Mouse (Mus musculus) macrophage (primary cell): Measurements from ENCODE around the gene Mmp23. TPM values are rescaled to one million over a fixed set of nuclear protein-coding genes. Genes with fewer than 3 reads are reported as not detected.

Experiments used
- H3K27ac ChIP-seq: fragments of 350-480 bp; formaldehyde crosslinking; 2 replicates; pipeline ENCODE4 v1.9.0; 2021
- H3K36me3 ChIP-seq: fragments of 350-480 bp; formaldehyde crosslinking; 2 replicates; pipeline ENCODE4 v1.9.0; 2021; ENCODE audit errors: inconsistent target
- H3K4me3 ChIP-seq: fragments of 350-480 bp; formaldehyde crosslinking; 2 replicates; pipeline ENCODE4 v1.9.0; 2021; ENCODE audit errors: inconsistent target
- H3K79me2 ChIP-seq: fragments of 350-480 bp; formaldehyde crosslinking; 2 replicates; pipeline ENCODE4 v1.9.0; 2021; ENCODE audit errors: inconsistent target
- whole genome bisulfite sequencing: methylation state at CpG from one replicate; pipeline ENCODE4 v1.1.7; 2026; ENCODE audit warnings: inconsistent platforms; ENCODE audit not compliant: missing documents; 5-methylcytosine and 5-hydroxymethylcytosine counted together
- polyA plus RNA-seq: library from polyadenylated mRNA; stranded (reverse); fragments of 250-400 nt; gene quantifications from 3 replicates; pipeline ENCODE4 v1.2.4, GENCODE M21; 2018; ENCODE audit warnings: inconsistent platforms

The Mmp23 gene
- polyA plus RNA-seq, 1 experiment from 2014 or later = not detected

DNA sequence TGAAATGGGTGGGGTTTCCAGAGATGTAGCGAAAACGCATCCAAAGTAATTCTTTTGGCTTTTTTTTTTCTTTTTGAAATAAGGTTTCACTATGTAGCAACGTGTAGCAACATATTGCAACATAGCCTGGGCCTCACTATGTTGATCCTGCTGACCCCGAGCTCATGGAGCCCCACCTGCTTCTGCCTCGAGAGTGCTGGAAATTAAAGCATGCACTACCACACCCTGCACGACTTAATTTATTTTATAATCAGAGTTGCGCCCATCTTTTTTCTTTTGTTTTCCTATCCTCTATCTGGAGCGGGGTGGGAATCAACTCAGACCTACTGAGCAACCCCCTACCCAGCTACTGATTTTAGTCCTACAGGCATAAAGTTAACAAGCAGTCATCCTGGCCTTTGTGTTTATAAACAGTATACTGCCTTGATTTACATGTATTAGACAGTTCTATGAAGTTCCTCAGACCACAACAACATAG, 16.5 kb upstream of the Mmp23 start:
- peaks cover 8% of the 10 kb centered on the region; the same call in 1 of the 2 replicates for H3K79me2 ChIP-seq
- no peaks in the 10 kb centered on the region; the same call in 1 of the 2 replicates for H3K36me3 ChIP-seq
- peak overlapping the region; percentile 81 for H3K27ac ChIP-seq
- H3K4me3 ChIP-seq = peak overlapping the region; percentile 65
- WGBS = 2% methylated on average over 8 of the region's 8 CpGs

DNA sequence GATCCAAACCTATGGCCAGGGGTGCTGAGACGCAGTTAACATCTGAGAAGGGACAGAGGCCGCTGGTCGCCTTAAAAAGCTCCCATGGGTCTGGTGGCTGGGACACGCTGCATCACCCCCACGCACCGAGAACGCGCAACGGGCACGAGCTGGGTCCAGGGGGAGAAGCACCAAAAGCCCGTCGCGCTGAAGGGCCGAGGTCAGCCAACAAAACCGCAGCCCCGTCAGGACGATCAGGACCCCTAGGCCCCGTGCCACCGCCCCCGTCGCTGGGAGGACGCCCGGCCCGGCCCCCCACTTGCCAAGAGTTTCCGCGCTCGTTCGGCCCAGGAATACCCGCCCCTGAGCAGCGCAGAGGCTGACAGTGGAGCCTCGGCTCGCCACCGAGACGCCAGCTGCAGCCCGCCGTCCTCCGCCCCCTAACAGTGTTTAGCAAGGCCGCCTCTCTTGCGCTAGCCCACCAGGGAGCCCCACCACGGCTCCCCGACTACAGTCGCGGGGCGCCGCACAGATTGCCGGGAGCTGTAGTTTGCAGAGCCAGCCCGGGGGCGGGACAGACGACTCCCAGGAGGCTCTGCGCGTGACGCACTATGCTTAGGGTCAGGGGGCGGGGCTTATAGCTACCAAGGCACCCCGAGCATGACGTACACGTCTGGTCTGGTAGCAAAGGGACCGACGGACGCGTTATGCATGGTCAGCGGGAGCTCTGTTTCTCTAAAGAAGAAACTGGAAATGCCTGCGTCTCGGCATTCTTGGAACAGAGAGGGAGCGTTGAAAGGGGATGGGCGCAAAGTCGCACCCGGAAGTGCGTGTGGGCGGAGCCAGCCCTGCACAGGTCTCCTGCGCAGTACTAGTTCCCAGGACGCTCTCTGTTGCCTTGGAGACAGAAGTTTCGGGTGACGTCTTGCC, 15.8 kb upstream of the Mmp23 start, which contains the start of gene Mib2:
TSS of gene Mib2 (minus strand) at position 510 of the 909 bp plus-strand sequence.
- H3K27ac ChIP-seq = peak within 1 kb of the TSS; percentile 81
- H3K36me3 ChIP-seq = no peaks in the 10 kb centered on the region; the same call in 1 of the 2 replicates
- H3K79me2 ChIP-seq = peaks cover 8% of the 10 kb centered on the region; the same call in 1 of the 2 replicates
- under 1% methylated on average over 72 of the region's 73 CpGs for WGBS
- H3K4me3 ChIP-seq = peak within 1 kb of the TSS; percentile 65

DNA sequence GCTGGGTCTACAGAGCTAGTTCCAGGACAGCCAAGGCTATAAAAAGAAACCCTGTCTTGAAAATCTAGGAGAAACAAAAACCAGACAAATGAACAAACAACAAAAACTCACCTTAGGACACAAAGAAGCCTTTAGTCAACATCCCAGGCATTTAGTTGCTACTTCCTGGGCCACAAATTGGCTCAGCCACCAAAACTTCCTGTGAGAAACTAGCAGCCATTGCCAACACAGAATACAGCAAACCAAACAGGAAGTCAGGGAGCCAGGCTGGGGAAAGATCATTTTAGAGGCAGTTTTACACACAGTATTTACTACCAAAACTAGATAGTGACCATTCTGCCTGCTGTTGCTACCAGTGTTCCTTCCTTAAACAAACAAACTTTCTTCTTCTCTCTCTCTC, 13.7 kb upstream of the Mmp23 start:
- Histone ChIP-seq H3K4me3 (no peak overlapping the region), H3K27ac (0 out of 2 replicates have a peak overlapping the region, but pooled peaks have one; percentile 2), H3K79me2 (peaks cover 8% of the 10 kb centered on the region; the same call in 1 of the 2 replicates), H3K36me3 (peaks cover 15% of the 10 kb centered on the region; the same call in 1 of the 2 replicates)

DNA sequence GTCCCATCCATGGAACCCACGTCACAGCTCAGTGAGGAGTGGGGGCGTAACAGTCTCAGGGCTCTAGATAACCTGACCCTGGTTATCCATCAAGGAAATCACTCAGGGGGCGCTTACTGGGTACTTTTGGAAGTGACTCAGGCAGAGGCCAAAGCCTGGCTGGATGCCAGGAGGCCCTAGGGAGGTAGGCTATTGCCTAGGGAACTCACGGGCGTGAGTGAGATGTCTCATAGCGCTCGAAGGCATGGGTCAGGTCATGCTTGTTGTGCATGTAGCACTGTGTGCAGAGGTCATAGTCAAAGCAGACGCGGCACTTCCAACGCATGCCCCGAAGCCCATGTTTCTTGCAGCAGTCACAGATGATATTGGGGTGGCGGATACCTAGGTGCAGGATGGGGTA, 7.5 kb upstream of the Mmp23 start:
- H3K27ac ChIP-seq = no peak overlapping the region
- 94% methylated on average over 12 of the region's 12 CpGs for WGBS
- H3K79me2 ChIP-seq = no peaks in the 10 kb centered on the region
- peaks cover 34% of the 10 kb centered on the region; the same call in 1 of the 2 replicates for H3K36me3 ChIP-seq
- H3K4me3 ChIP-seq = no peak overlapping the region

DNA sequence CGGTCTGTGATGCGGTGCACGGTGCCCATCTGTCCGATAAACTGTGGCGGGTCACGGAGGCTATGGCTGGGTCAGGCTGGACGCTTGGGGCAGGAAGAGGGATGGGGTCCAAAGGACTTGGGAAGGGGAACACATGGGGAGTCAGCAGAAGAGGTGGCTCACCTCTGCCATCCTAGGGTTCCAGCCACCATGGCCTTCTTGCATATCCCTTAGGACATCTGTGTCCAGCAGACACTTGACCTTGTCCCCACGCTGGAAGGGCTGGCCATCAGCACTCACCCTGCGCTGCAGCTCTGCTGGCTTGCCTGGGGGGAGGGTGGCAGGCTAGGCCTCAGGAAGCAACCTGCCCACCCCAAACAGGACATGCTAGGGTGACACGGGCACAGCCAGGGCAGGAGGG, 5.8 kb upstream of the Mmp23 start:
- no peaks in the 10 kb centered on the region for H3K79me2 ChIP-seq
- H3K27ac ChIP-seq = no peak overlapping the region
- 92% methylated on average over 10 of the region's 10 CpGs for WGBS
- H3K36me3 ChIP-seq = peaks cover 34% of the 10 kb centered on the region; the same call in 1 of the 2 replicates
- no peak overlapping the region for H3K4me3 ChIP-seq

DNA sequence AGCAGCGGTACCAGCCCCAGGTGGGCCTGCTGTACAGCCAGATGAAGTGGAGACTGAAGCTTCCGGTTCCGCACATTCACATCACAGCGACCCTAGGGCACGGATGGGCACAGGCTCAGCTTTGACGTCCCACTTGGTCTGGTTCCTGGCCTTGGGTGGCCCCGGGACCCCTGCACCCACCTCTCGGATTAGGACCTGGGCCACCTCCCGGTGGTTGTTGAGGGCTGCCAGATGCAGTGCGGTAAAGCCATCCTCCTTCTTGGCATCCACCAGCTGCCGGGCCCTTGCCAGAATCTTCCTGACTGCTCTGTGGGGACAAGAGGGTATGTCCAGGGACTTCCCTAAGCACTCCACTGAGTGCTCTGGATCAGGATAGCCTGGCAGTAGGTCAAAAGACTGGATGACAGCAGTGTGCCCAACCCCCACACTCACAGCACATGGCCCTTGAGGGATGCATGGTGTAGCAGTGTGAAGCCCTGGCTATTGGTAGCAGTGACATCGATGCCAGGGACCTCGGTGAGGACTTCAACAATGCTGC, 3.1 kb upstream of the Mmp23 start:
- WGBS = 97% methylated on average over 11 of the region's 13 CpGs
- H3K36me3 ChIP-seq = peaks cover 17% of the 10 kb centered on the region; the same call in 1 of the 2 replicates

DNA sequence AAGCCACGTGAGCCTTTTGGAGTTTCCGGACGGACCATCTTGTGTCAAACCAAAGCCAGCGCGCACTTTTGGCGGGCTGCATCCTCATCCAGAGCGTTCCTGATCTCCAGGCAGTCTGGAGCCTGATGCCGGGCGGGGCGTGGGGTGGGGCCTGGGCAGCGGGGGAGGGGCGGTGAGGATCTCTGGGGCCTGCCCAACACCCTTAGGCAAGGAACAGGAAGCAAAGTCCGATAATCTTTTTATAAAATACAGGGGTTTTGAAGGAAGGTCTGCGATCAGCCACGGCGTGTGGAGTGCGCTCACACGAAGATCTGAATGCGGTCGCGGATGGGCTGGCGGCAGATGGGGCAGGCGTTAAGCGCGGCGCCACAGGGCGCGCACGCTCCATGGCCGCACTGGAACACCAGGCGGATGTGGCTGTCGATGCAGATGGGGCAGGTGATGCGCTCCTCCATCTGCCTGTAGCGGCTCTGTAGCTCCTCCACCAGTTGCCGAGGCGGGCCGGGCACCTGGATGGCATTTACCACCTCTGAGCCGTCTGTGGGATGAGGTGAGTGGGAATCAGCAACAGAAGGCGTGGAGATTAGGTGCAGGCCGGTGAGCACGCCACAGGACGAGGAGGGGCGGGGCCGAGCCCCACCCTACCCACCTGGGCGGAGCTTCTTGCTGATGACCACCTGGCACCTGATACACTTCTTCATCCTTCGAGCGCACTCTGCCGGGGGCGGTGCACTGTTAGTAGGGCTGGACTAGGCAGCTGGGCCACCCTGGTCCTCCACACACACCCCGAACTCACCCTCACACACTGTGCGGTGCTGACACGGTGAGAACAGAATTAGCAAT, 1.5 kb upstream of the Mmp23 start:
- Histone ChIP-seq H3K36me3 (peaks cover 22% of the 10 kb centered on the region; the same call in 1 of the 2 replicates), H3K4me3 (peak overlapping the region; percentile 1; the same call in 1 of the 2 replicates), H3K79me2 (no peaks in the 10 kb centered on the region), H3K27ac (no peak overlapping the region)
- 20% methylated on average over 50 of the region's 52 CpGs for WGBS

More for the DNA sequence above, 3.1 kb upstream of the Mmp23 start:
- no peaks in the 10 kb centered on the region for H3K79me2 ChIP-seq
- H3K4me3 ChIP-seq = no peak overlapping the region
- no peak overlapping the region for H3K27ac ChIP-seq

DNA sequence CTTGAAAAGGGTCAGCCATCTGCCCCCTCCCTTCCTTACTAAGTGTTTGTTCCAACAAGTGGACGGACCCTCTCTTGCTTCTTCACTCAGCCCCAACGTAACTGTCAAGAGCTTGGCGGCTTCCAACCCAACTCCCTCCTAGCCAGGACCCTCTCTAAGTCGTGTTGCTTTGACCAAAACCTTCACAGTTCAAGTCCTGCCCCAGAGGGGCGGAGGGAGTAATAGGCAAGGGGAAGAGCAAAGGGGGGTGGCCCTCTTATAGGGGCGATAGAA, 935 bp upstream of the Mmp23 start:
- 8% methylated on average over 6 of the region's 6 CpGs for WGBS
- peaks cover 28% of the 10 kb centered on the region for H3K36me3 ChIP-seq
- H3K79me2 ChIP-seq = no peaks in the 10 kb centered on the region
- H3K27ac ChIP-seq = no peak overlapping the region
- no peak overlapping the region for H3K4me3 ChIP-seq

DNA sequence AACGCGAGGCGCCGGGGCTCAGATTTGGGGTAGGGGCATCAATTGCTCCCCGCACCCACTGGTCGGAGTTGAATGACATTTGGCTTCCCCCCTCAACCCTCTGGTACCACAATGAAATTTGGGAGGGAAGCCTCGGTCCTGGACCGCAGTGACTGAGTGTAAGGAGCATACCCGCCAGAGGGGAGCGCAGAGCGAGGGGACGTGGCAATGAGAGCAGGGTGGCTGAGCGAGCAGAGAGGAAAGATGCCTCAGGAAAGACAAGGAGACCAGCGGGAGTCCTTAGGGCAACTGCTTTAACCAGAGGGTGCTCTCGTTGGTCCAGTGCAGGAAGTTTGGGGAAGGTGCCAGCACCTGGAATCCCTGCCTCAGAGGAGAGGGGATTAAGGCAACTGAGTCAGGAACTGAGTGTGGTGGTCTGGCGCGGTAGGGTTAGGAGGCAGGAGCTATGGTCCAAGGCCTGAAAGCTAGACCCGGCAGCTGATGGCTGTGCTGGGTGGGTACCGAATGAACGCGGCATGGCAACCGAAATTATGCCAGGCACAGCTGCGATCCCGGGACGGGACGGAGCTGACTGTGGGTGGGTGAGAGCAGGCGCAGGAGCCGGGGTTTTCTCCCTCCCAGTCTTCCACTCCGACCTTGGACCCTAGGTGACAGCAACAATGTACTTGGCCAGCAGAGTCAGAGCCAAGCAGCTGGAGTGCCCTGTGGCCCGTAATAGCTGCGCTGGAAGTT, 433 bp upstream of the Mmp23 start:
- peaks cover 33% of the 10 kb centered on the region for H3K36me3 ChIP-seq
- H3K27ac ChIP-seq = no peak overlapping the region
- 5% methylated on average over 30 of the region's 31 CpGs for WGBS
- H3K79me2 ChIP-seq = no peaks in the 10 kb centered on the region
- H3K4me3 ChIP-seq = no peak overlapping the region

DNA sequence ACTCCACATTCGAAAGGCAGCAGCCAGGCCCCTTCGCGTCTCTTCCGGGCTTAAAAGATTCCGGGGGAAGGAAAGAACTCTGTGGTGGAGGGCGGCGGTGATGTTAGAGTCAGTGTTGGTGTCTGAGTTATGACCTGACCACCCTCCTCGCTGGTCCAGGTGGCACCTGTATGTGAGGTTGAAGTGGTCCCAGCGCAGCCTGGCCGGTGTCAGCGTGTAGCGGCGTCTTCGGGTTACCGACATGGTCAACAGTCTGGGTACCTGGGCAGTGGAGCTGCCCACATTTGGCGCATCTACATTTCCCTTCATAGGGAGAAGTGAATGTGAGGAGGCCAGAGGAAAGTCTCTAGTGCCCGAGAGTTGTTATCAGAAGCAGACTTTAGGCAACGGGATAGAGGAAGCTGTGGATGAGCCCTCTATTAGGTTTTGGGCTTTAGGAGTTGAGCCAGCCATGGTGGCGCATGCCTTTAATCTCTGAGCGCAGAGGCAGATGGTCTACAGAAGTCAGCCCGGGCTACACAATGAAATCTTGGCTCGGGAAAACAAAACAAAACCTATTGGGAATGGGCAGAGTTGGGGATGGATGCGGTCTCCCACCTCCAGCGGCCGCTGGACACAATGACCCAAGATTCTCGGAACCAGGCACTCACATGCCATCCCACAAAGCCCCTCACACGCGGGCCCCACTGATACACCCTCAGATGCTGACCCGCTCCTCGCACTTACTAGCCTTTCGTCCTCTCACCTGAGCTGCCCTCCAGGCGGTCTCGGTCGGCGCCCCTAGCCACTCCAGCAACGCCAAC, 700 bp downstream of the Mmp23 start:
- Histone ChIP-seq H3K27ac (no peak overlapping the region), H3K4me3 (no peak overlapping the region), H3K36me3 (peaks cover 44% of the 10 kb centered on the region), H3K79me2 (no peaks in the 10 kb centered on the region)
- WGBS = 52% methylated on average over 35 of the region's 36 CpGs

DNA sequence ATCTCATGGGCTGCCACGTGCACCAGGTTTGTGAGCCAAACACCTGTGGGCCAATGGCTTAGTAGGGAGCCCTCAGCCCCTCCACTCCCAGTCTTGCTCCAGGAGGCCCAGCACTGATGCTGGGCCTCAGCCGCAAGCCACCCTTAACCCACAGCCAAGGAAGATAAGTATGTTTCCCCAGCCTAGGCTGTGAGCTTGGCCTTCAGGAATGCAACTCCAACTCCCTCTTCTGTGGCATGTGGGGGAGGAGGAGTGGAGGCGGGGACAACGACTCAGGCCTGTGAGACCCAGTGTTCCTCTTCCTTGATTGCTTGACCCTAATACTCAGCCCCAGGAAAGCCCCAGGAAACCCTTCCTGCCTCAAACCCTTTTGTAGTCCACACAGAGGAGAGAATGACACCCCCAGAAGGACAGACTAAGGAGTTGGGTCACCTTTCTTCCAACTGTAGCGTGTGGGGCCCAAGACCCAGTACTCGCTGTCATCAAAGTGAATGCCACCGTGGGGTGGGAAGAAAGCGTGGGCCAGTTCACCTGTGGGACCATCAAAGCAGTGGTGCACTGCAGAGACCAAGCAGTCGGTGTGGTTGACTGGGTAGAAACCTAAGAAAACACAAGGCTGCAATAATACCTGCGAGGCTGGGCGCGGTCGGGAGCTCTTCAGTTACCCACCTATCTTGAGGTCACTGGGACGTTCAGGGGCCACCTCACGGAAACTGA, 1.5 kb downstream of the Mmp23 start:
- Histone ChIP-seq H3K36me3 (peaks cover 47% of the 10 kb centered on the region), H3K4me3 (no peak overlapping the region), H3K27ac (no peak overlapping the region), H3K79me2 (no peaks in the 10 kb centered on the region)
- 79% methylated on average over 15 of the region's 15 CpGs for WGBS

DNA sequence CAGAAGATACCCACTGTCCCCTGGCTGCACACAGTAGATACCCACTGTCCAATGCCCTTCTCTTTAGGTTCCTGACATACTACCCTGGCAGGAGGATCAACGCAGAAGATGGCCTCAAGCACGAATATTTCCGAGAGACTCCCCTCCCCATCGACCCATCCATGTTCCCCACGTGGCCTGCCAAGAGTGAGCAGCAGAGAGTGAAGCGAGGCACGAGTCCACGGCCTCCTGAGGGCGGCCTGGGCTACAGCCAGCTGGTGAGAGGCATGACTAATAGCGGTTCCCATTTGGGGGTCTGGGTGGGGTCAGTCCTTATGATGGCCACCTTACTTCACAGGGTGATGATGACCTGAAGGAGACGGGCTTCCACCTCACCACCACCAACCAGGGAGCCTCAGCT, 3.8 kb downstream of the Mmp23 start:
- no peaks in the 10 kb centered on the region for H3K79me2 ChIP-seq
- WGBS = 96% methylated on average over 11 of the region's 11 CpGs
- no peak overlapping the region for H3K4me3 ChIP-seq
- H3K27ac ChIP-seq = no peak overlapping the region
- H3K36me3 ChIP-seq = peaks cover 39% of the 10 kb centered on the region

DNA sequence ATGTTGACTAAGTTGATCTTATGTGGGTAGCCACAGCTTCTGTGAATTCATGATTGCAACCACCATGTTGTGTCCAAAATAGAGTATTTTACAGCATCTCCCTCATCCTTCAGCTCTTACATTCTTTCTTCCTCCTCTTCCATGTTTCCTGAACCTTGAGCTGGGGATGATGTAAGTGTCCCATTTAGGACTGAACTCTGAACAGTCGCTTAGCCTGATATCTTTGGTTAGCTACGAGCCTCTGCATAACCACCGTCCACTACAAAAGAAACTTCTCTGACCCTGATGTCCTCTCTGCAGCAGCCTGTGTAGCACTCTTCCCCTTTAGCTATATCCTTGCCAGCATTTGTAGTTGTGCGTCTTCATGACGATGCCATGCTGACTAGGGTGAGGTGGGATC, 7.5 kb downstream of the Mmp23 start:
- Histone ChIP-seq H3K27ac (no peak overlapping the region), H3K36me3 (peaks cover 70% of the 10 kb centered on the region), H3K4me3 (no peak overlapping the region), H3K79me2 (no peaks in the 10 kb centered on the region)
- WGBS = 96% methylated on average over 5 of the region's 5 CpGs
